Mouse (Mus musculus): ENCODE results near the gene St3gal3. TPM values are rescaled to one million over a fixed set of nuclear protein-coding genes. Genes with fewer than 3 reads are reported as not detected.
A peak's percentile ranks its signal among the peaks of the same experiment; 100 is the strongest.

Gene St3gal3
- polyA plus RNA-seq, 1 experiment: 71.2 TPM

DNA sequence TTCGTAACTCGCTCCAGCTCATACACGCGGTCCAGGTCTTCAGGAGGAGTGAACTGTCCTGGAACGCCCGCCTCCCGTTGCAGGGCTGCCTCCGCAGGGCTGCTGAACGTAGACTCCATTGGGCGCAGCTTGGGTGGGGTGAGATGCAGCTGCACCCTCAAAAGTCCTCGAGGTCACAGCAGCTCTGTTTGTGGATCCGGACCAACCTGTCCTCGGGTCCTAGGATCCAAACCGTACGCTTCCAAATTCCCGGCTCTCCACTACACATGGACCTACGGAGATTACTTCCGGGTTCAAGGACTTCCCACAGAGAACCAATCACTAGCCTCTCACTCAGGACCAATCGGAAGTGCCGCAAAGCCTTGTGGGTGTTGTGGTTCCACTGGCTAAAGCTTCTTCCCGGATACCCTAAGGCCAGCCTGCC lies 243.0 kb downstream of the St3gal3 start, which contains the start of gene Dph2:
Gene Dph2 (minus strand): TSS at position 295 of the 424 bp plus-strand sequence.
- Histone ChIP-seq H3K27ac (ENCODE audit: insufficient read depth, low read length) (no peak within 1 kb of the TSS), H3K4me1 (ENCODE audit: control insufficient read depth, insufficient read depth, low read length) (peaks cover 34% of the 10 kb centered on the region), H3K27me3 (ENCODE audit: control insufficient read depth, insufficient read depth, low read length) (no peaks in the 10 kb centered on the region), H3K4me3 (replicated peaks; ENCODE audit: insufficient read depth, low read depth, low read length) (peak within 1 kb of the TSS; percentile 80)
- under 1% methylated on average over 21 of the region's 21 CpGs for WGBS
- peak; percentile 51; the same call in 1 of the 2 replicates for TF ChIP-seq POLR2A (IDR thresholded peaks at IDR 0.05; ENCODE audit: borderline replicate concordance, insufficient read depth, low read length)
- no peak for TF ChIP-seq CTCF (IDR thresholded peaks at IDR 0.05; ENCODE audit: borderline replicate concordance, insufficient read depth, low read depth, low read length)
- peak; percentile 84 to 94 for DNase-seq

- 51% methylated on average over 8 of the region's 8 CpGs for WGBS
- Histone ChIP-seq H3K27ac (ENCODE audit: insufficient read depth, low read length) (no peak overlapping the region), H3K4me1 (ENCODE audit: control insufficient read depth, insufficient read depth, low read length) (peaks cover 28% of the 10 kb centered on the region), H3K4me3 (replicated peaks; ENCODE audit: insufficient read depth, low read depth, low read length) (no peak overlapping the region), H3K27me3 (ENCODE audit: control insufficient read depth, insufficient read depth, low read length) (no peaks in the 10 kb centered on the region)
- no peak for TF ChIP-seq CTCF (IDR thresholded peaks at IDR 0.05; ENCODE audit: borderline replicate concordance, insufficient read depth, low read depth, low read length)
- TF ChIP-seq POLR2A (IDR thresholded peaks at IDR 0.05; ENCODE audit: borderline replicate concordance, insufficient read depth, low read length): no peak
- DNase-seq: no peak
Observed at GRCm38 (mm10) chr4:117890750-117891149, 244.0 kb downstream of the St3gal3 start.

DNA sequence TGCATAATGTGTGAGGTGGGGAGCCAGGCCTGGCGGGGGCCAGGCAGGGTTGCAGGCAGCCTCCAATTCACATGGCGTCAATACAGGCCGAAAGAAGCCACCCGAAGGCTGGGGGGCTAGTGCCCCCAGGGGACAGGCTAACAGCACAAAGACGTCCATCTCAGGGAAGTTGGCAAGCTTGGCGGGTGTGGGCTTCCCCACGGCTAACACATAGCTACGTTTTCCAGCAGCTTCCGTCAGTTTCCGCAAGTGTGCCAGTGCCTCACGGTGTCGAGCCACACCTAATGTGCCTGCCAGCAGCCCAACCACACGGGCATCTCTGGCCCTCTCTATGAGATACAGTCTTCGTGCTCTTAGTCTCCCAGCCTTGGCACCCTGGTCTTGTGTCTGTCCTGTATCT lies 244.7 kb downstream of the St3gal3 start:
- no peak overlapping the region for H3K4me3 ChIP-seq (replicated peaks; ENCODE audit: insufficient read depth, low read depth, low read length)
- no peak overlapping the region for H3K27ac ChIP-seq (ENCODE audit: insufficient read depth, low read length)
- H3K4me1 ChIP-seq (ENCODE audit: control insufficient read depth, insufficient read depth, low read length): peaks cover 24% of the 10 kb centered on the region
- DNase-seq: no peak
- TF ChIP-seq CTCF (IDR thresholded peaks at IDR 0.05; ENCODE audit: borderline replicate concordance, insufficient read depth, low read depth, low read length): no peak
- no peak for TF ChIP-seq POLR2A (IDR thresholded peaks at IDR 0.05; ENCODE audit: borderline replicate concordance, insufficient read depth, low read length)
- 81% methylated on average over 14 of the region's 14 CpGs for WGBS
- no peaks in the 10 kb centered on the region for H3K27me3 ChIP-seq (ENCODE audit: control insufficient read depth, insufficient read depth, low read length)

- TF ChIP-seq POLR2A (IDR thresholded peaks at IDR 0.05; ENCODE audit: borderline replicate concordance, insufficient read depth, low read length): no peak
- no peak for TF ChIP-seq CTCF (IDR thresholded peaks at IDR 0.05; ENCODE audit: borderline replicate concordance, insufficient read depth, low read depth, low read length)
Observed at GRCm38 (mm10) chr4:117889471-117889870, 245.2 kb downstream of the St3gal3 start.

GRCm38 (mm10) chr4:117887920-117888319 lies 246.8 kb downstream of the St3gal3 start:
- WGBS: 75% methylated on average over 2 of the region's 2 CpGs
- Histone ChIP-seq H3K4me1 (ENCODE audit: control insufficient read depth, insufficient read depth, low read length) (peaks cover 22% of the 10 kb centered on the region), H3K4me3 (replicated peaks; ENCODE audit: insufficient read depth, low read depth, low read length) (no peak overlapping the region), H3K27ac (ENCODE audit: insufficient read depth, low read length) (no peak overlapping the region), H3K27me3 (ENCODE audit: control insufficient read depth, insufficient read depth, low read length) (no peaks in the 10 kb centered on the region)
- TF ChIP-seq POLR2A (IDR thresholded peaks at IDR 0.05; ENCODE audit: borderline replicate concordance, insufficient read depth, low read length): no peak
- TF ChIP-seq CTCF (IDR thresholded peaks at IDR 0.05; ENCODE audit: borderline replicate concordance, insufficient read depth, low read depth, low read length): no peak
- no peak for DNase-seq

More at GRCm38 (mm10) chr4:117889471-117889870, 245.2 kb downstream of the St3gal3 start:
- DNase-seq: no peak
- WGBS: 91% methylated on average over 15 of the region's 15 CpGs
- H3K27ac ChIP-seq (ENCODE audit: insufficient read depth, low read length): no peak overlapping the region
- H3K4me1 ChIP-seq (ENCODE audit: control insufficient read depth, insufficient read depth, low read length): peaks cover 22% of the 10 kb centered on the region
- no peak overlapping the region for H3K4me3 ChIP-seq (replicated peaks; ENCODE audit: insufficient read depth, low read depth, low read length)
- no peaks in the 10 kb centered on the region for H3K27me3 ChIP-seq (ENCODE audit: control insufficient read depth, insufficient read depth, low read length)

DNA sequence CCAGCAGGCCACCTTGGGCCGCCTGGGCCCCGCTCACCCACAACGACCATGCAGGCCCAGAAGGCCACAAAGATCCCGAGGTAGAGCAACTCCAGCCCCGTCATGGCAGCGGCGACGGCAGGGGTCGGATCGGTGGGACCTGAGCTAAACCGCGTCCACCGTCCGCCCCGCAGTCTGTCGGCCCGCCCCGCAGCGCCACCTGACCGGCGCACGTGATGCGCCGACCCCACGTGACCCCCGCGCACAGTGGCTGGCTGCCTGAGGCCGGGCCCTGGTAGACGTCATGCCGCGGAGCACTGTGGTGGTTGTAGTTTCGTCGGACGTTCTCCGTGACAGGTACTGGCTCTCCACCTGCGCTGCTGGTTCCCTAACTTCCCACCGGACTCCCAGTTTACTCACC lies 247.6 kb downstream of the St3gal3 start, which contains the start of gene Atp6v0b:
Gene Atp6v0b (minus strand): TSS at position 201 of the 400 bp plus-strand sequence.
- peak within 1 kb of the TSS; percentile 49; the same call in 1 of the 2 replicates for H3K27ac ChIP-seq (ENCODE audit: insufficient read depth, low read length)
- under 1% methylated on average over 37 of the region's 37 CpGs for WGBS
- peak; percentile 96 for DNase-seq
- no peaks in the 10 kb centered on the region for H3K27me3 ChIP-seq (ENCODE audit: control insufficient read depth, insufficient read depth, low read length)
- peak within 1 kb of the TSS; percentile 93 for H3K4me3 ChIP-seq (replicated peaks; ENCODE audit: insufficient read depth, low read depth, low read length)
- peaks cover 22% of the 10 kb centered on the region for H3K4me1 ChIP-seq (ENCODE audit: control insufficient read depth, insufficient read depth, low read length)
- no peak for TF ChIP-seq CTCF (IDR thresholded peaks at IDR 0.05; ENCODE audit: borderline replicate concordance, insufficient read depth, low read depth, low read length)
- peak; percentile 88 for TF ChIP-seq POLR2A (IDR thresholded peaks at IDR 0.05; ENCODE audit: borderline replicate concordance, insufficient read depth, low read length)

DNA sequence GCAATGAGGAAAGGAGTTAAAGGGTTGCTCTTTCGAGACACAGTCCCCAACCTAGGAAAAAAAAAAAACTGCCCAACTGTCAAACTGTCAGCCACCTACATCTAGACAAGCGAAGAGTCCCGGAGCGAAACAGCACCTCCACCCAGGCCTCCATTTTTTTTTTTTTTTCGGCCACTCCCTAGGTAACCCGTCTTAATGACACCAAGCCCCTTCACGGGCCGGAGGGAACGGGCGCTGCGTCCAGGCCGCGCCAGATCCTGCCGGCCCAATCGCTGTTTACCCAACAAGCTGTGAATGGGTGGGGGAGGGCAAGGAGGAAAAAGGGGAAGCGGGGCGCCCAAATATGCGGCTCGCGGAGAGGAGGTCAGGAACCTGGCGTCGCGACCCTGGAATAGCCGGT lies 248.1 kb downstream of the St3gal3 start:
- no peaks in the 10 kb centered on the region for H3K27me3 ChIP-seq (ENCODE audit: control insufficient read depth, insufficient read depth, low read length)
- no peak for DNase-seq
- peaks cover 22% of the 10 kb centered on the region for H3K4me1 ChIP-seq (ENCODE audit: control insufficient read depth, insufficient read depth, low read length)
- no peak for TF ChIP-seq CTCF (IDR thresholded peaks at IDR 0.05; ENCODE audit: borderline replicate concordance, insufficient read depth, low read depth, low read length)
- TF ChIP-seq POLR2A (IDR thresholded peaks at IDR 0.05; ENCODE audit: borderline replicate concordance, insufficient read depth, low read length): no peak
- H3K27ac ChIP-seq (ENCODE audit: insufficient read depth, low read length): peak overlapping the region; percentile 49; the same call in 1 of the 2 replicates
- under 1% methylated on average over 24 of the region's 24 CpGs for WGBS
- H3K4me3 ChIP-seq (replicated peaks; ENCODE audit: insufficient read depth, low read depth, low read length): peak overlapping the region; percentile 93

- no peak for TF ChIP-seq CTCF (IDR thresholded peaks at IDR 0.05; ENCODE audit: borderline replicate concordance, insufficient read depth, low read depth, low read length)
- no peak for TF ChIP-seq POLR2A (IDR thresholded peaks at IDR 0.05; ENCODE audit: borderline replicate concordance, insufficient read depth, low read length)
- peaks cover 19% of the 10 kb centered on the region for H3K4me1 ChIP-seq (ENCODE audit: control insufficient read depth, insufficient read depth, low read length)
- H3K4me3 ChIP-seq (replicated peaks; ENCODE audit: insufficient read depth, low read depth, low read length): peak overlapping the region; percentile 93
- WGBS: 56% methylated on average over 9 of the region's 9 CpGs
- H3K27ac ChIP-seq (ENCODE audit: insufficient read depth, low read length): no peak overlapping the region
- no peaks in the 10 kb centered on the region for H3K27me3 ChIP-seq (ENCODE audit: control insufficient read depth, insufficient read depth, low read length)
- DNase-seq: no peak
Observed at GRCm38 (mm10) chr4:117885994-117886393, 248.7 kb downstream of the St3gal3 start.

All from cerebellum, adult 2 months (tissue).